Mouse (Mus musculus): ENCODE measurements at regions not wholly inside any gene's neighbourhood (a gene's known extent, or its start where the extent isn't known, plus 50 kb on each side); places are given as distances from the start of the nearest gene placed in this dataset.

- no peak for DNase-seq
Observed at GRCm38 (mm10) chr6:117237096-117237495, 68.8 kb downstream of the Cxcl12 start.

- no peak for DNase-seq
Observed at GRCm38 (mm10) chr6:117241206-117241605, 72.9 kb downstream of the Cxcl12 start.

- no peak for DNase-seq
Observed at GRCm38 (mm10) chr6:117245398-117245797, 77.1 kb downstream of the Cxcl12 start.

GRCm38 (mm10) chr6:117245849-117246248, 77.5 kb downstream of the Cxcl12 start:
- DNase-seq = no peak

DNA sequence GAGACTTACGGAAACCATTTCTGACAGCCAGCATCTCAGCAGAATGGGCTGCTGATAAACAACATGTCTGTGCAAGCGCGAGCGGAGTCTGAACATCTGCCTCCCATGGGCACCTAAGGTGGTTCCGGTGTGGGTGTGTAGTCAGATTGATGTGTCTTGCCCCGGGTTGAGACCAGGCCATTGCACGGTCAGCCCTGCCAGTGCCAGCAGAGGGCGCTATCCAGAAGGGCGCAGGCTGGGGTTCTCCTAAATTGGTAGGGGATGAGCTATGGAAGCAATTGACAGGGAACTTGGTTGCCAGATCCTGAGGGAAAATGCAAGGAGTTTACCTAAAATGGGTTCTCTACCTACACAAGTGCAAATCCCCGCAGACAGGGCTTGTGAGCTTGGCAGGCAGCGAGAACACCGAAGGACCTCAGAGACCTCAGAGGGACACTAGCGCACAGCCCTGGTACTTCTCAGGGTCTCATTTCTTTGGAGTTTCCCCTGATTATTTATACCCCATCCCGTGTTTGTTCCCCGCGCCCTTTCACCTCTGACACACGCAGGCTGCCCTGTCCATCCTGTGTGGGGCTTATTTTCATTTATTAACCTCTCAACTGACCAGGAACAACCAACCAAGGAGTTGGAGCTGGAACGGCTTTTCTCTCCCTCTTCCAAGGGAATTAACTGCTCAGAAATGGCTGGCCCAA, 81.0 kb downstream of the Cxcl12 start:
- no peak for DNase-seq

GRCm38 (mm10) chr6:117250051-117250450, 81.7 kb downstream of the Cxcl12 start:
- no peak for DNase-seq

DNA sequence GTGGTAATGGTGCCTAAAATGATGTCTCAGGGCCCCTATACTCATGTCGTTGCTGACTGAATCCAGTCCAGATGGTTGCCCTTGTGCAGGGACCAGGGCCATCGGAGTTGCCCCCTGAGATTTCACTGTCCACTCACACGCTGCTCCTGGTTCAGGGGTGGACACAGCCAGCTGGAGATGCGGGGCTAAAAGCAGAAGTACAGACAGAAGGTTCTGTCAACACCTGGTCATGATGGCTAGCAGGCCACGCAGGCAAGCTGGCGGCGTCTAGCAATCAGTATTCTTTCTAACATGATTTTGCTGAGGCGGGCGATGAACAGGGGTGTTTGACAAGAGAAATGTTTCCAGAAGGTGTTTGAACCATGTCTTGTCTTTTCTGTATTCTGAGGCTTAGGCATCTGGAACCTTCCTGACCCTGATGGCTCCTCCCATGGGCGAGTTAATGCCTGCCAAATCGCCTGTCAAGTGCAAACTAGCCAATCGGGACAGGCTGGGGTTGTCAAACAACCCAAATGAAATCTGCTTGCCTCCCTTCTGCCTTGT, 83.1 kb downstream of the Cxcl12 start:
- DNase-seq = no peak

GRCm38 (mm10) chr6:117252361-117252760, 84.0 kb downstream of the Cxcl12 start:
- no peak for DNase-seq

DNA sequence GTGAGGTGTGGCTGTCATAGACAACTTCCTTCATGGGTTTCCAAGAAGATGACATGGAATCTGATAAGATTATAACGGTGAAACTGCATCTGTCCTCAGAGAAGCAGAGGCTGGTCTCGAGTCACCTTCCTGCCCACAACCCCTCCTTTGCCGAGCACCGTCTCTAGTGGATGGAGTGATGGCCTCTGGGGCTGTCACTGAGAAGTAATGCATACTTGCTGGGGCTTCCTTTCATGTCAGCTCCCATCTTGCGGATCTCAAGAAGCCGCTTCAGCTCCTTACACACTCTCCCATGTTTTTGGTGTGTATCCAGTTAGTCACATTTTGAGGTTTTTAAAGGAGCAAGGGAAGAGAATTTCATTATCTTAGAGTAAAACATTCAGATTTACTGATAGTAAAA, 84.7 kb downstream of the Cxcl12 start:
- no peak for DNase-seq

DNA sequence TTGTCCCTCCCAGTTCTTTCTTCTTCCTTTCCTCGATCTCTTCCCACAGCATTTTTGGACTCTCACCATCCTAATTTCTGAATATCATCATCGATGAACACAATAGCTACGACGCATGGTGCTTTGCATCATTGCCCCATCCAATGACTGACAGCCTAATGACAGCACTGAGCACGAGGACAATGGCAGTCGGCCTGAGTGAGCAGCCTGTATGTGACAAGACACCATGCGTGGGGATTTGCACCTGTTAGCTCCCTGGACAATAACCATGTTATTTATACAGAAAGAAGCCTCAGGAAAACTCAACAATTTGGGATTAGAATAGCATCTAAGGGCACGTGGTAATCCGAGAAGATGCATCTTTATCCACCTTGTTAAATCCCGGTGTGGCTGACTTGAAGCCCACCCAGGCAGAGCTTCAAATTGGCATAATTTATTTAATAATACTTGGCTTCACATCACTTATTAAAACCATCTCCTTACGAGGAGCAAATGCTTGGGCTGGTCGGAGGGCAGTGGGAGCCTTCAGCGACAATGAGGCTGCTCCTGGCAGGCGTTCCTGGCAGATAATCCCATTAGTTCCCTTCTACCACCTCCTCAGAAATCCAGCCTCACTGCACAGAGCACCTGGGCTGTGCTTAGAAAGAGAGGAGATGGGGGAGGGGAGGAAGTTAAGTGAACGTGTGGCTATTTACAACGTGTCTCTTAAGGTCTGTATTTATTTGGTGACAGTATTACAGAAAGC, 85.4 kb downstream of the Cxcl12 start:
- DNase-seq = no peak

- DNase-seq = peak; percentile 54
Observed at GRCm38 (mm10) chr6:117254620-117255228, 86.4 kb downstream of the Cxcl12 start.

- DNase-seq = no peak
Observed at GRCm38 (mm10) chr6:117255399-117256098, 87.2 kb downstream of the Cxcl12 start.

DNA sequence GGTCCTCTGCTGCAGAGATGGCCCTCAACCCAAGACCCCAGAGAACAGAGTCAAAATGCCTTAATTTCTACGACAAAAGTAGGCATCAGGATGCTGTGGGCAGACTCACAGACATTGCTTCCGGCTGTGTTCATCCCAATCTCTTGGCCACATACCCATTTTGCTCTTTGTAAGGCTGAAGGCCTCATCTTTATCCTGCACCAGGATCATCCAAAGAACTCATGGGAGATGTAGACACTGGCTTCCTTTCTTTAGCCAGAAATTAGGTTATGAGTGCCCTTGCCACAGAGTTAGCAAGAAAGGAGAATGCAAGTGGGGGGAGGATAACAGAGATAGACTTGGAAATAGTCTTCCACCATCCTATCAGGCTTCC, 87.8 kb downstream of the Cxcl12 start:
- no peak for DNase-seq

DNA sequence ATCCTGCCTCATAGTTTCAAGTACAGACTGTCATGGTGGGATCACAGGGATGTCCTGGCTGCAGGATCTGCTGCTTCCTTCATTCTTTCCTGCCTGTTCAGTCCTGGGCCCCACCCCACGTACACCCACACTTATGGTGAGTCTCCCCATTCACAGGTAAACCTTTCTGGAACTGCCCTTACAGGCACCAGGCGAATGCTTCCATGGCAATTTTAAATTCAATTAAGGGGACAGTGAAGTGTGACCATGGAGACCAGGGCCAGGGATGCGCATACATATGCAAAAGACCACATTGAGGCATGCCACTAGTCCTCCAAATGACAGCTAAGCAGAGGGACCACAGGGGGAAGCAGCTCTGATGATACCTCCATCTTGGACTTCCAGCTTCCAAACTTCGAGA, 89.3 kb downstream of the Cxcl12 start:
- no peak for DNase-seq

- DNase-seq = no peak
Observed at GRCm38 (mm10) chr6:117267906-117268305, 99.6 kb downstream of the Cxcl12 start.

DNA sequence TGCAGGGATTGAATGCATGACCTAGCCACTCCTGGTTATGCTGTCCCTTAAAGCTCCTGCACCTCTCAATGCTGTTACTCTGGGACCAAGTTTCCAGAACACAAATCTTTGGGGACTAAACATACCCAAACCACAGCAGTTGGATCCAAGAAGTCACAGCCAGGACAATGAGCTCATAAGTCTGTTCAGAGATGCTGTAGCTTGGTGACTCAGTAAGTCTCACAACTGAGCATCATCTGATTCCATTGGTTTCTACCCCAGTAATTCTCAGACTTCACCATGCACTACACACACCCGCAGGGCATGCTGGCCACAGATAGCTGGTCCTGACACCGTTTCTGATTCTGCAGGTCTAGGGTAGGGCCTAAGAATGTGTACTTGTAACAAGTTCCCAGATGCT, 100.0 kb downstream of the Cxcl12 start:
- DNase-seq = no peak

DNA sequence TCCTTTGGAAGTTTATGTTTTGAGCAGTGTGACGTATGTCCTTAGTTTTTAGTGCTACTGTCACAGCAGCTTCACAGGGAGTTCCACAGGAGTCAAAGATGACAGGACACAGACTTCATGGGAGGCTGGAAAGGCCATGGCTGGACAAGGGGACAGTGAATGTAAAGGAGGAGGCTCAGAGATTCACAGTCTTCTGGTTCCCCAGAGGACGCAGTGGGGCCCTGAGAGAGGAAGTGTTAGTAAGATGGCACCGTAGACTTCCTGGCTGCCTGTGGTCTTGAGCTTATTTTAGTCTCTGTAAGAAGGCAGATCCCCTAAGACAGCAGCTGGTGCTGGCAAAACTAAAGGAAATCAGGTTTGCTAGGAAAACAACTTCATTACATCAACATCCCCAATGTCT, 101.9 kb downstream of the Cxcl12 start:
- no peak for DNase-seq

- no peak for DNase-seq
Observed at GRCm38 (mm10) chr6:117271562-117272226, 103.4 kb downstream of the Cxcl12 start.

- peak; percentile 23 for DNase-seq
Observed at GRCm38 (mm10) chr6:117272227-117272955, 104.1 kb downstream of the Cxcl12 start.

GRCm38 (mm10) chr6:117275915-117276314, 107.6 kb downstream of the Cxcl12 start:
- no peak for DNase-seq

GRCm38 (mm10) chr6:117276850-117277249, 108.5 kb downstream of the Cxcl12 start:
- DNase-seq = no peak

- DNase-seq = no peak
Observed at GRCm38 (mm10) chr6:117279297-117279696, 111.0 kb downstream of the Cxcl12 start.
